Mouse (Mus musculus): Measurements from ENCODE around the gene Armc12. TPM values are rescaled to one million over a fixed set of nuclear protein-coding genes. Genes with fewer than 3 reads are reported as not detected.

Armc12 gene
- total and polyA plus RNA-seq, 3 experiments = 0.15 TPM; not detected in 2

- H3K27ac ChIP-seq (ENCODE audit: control insufficient read depth, low read depth, low read length) = no peak overlapping the region
- no peak for TF ChIP-seq MAZ (IDR thresholded peaks at IDR 0.05; ENCODE audit: low read depth, low read length)
- TF ChIP-seq CHD1 (IDR thresholded peaks at IDR 0.05; ENCODE audit: low read depth, low read length) = no peak
- TF ChIP-seq ZMIZ1 (IDR thresholded peaks at IDR 0.05; ENCODE audit: low read depth, low read length) = no peak
- no peak for TF ChIP-seq USF2 (IDR thresholded peaks at IDR 0.05; ENCODE audit: borderline replicate concordance in 1 of 2, insufficient read depth in 1 of 2, low read depth in 1 of 2, low read length in 2 of 2)
- no peaks in the 10 kb centered on the region for H3K27me3 ChIP-seq (ENCODE audit: control insufficient read depth in 1 of 2, insufficient read depth in 2 of 2, low read length in 2 of 2)
- H3K79me2 ChIP-seq (ENCODE audit: control insufficient read depth, insufficient read depth, low read length, poor library complexity) = no peaks in the 10 kb centered on the region; the same call in 1 of the 2 replicates
- H3K9me3 ChIP-seq (replicated peaks; ENCODE audit: insufficient read depth, low read length) = no peaks in the 10 kb centered on the region
- peaks cover 0 to 25% of the 10 kb centered on the region in 2 experiments; a peak in 3 of 4 replicates for H3K4me1 ChIP-seq (ENCODE audit: control insufficient read depth in 1 of 2, insufficient read depth in 2 of 2, low read length in 2 of 2)
- H3K4me3 ChIP-seq (ENCODE audit: control insufficient read depth in 1 of 2, insufficient read depth in 1 of 2, low read depth in 2 of 2, low read length in 2 of 2) = no peak overlapping the region
- no peak for DNase-seq (ENCODE audit: low read depth, low spot score)
- H3K36me3 ChIP-seq (ENCODE audit: control insufficient read depth in 1 of 2, insufficient read depth in 2 of 2, low read length in 2 of 2) = peaks cover 0 to 8% of the 10 kb centered on the region in 2 experiments; a peak in 2 of 4 replicates
- H3K9ac ChIP-seq (ENCODE audit: control insufficient read depth, low read depth, low read length, poor library complexity, severe bottlenecking) = no peak overlapping the region
Measured at GRCm38 (mm10) chr17:28514555-28514954, 16.1 kb upstream of the Armc12 start.

GRCm38 (mm10) chr17:28515431-28516341, 14.9 kb upstream of the Armc12 start:
- DNase-seq (ENCODE audit: low read depth, low spot score) = peak; percentile 33
- TF ChIP-seq POLR2A (IDR thresholded peaks at IDR 0.05; ENCODE audit: control insufficient read depth in 1 of 2, insufficient read depth in 1 of 2, low read depth in 1 of 2, low read length in 2 of 2, poor library complexity in 1 of 2) (no peak), ZMIZ1 (IDR thresholded peaks at IDR 0.05; ENCODE audit: low read depth, low read length) (no peak), ZNF384 (IDR thresholded peaks at IDR 0.05; ENCODE audit: low read depth, low read length) (no peak), MEF2A (IDR thresholded peaks at IDR 0.05; ENCODE audit: extremely low read depth, insufficient replicate concordance, low read depth, low read length, poor library complexity, severe bottlenecking) (no peak), NRF1 (IDR thresholded peaks at IDR 0.05; ENCODE audit: insufficient read depth, low read depth, low read length, poor library complexity, severe bottlenecking) (no peak), POLR2AphosphoS5 (IDR thresholded peaks at IDR 0.05; ENCODE audit: borderline replicate concordance, low read depth, low read length) (no peak), CTCF (IDR thresholded peaks at IDR 0.05 in 2 of 3, conservative IDR thresholded peaks at IDR 0.05 in 1 of 3; ENCODE audit: control insufficient read depth in 1 of 3, insufficient read depth in 1 of 3, low read depth in 2 of 3, low read length in 3 of 3, poor library complexity in 1 of 3, severe bottlenecking in 1 of 3) (no peak), CHD2 (IDR thresholded peaks at IDR 0.05; ENCODE audit: low read length) (no peak), TBP (IDR thresholded peaks at IDR 0.05; ENCODE audit: low read depth, low read length) (no peak), POLR2AphosphoS2 (IDR thresholded peaks at IDR 0.05; ENCODE audit: low read length) (no peak), MYC (IDR thresholded peaks at IDR 0.05; ENCODE audit: low read depth, low read length) (no peak), MAFK (IDR thresholded peaks at IDR 0.05; ENCODE audit: borderline replicate concordance, low read depth, low read length) (no peak), GATA1 (IDR thresholded peaks at IDR 0.05; ENCODE audit: low read depth, low read length) (no peak)
- H3K27ac ChIP-seq (ENCODE audit: control insufficient read depth, low read depth, low read length) = no peak overlapping the region
- H3K9ac ChIP-seq (ENCODE audit: control insufficient read depth, low read depth, low read length, poor library complexity, severe bottlenecking) = no peak overlapping the region
- H3K9me3 ChIP-seq (replicated peaks; ENCODE audit: insufficient read depth, low read length) = no peaks in the 10 kb centered on the region
- peaks cover 0 to 8% of the 10 kb centered on the region in 2 experiments; a peak in 2 of 4 replicates for H3K36me3 ChIP-seq (ENCODE audit: control insufficient read depth in 1 of 2, insufficient read depth in 2 of 2, low read length in 2 of 2)
- H3K79me2 ChIP-seq (ENCODE audit: control insufficient read depth, insufficient read depth, low read length, poor library complexity) = no peaks in the 10 kb centered on the region; the same call in 1 of the 2 replicates
- no peaks in the 10 kb centered on the region for H3K27me3 ChIP-seq (ENCODE audit: control insufficient read depth in 1 of 2, insufficient read depth in 2 of 2, low read length in 2 of 2)
- H3K4me1 ChIP-seq (ENCODE audit: control insufficient read depth in 1 of 2, insufficient read depth in 2 of 2, low read length in 2 of 2) = peaks cover 0 to 25% of the 10 kb centered on the region in 2 experiments; a peak in 3 of 4 replicates
- H3K4me3 ChIP-seq (ENCODE audit: control insufficient read depth in 1 of 2, insufficient read depth in 1 of 2, low read depth in 2 of 2, low read length in 2 of 2) = no peak overlapping the region
